Mouse (Mus musculus) liver, postnatal 0 days (tissue): Measurements from ENCODE around the gene Kirrel3. TPM values are rescaled to one million over a fixed set of nuclear protein-coding genes. Genes with fewer than 3 reads are reported as not detected.

Experiments used
- ATAC-seq: fragments of 200-750 bp; cut with Nextera tagmentation; 2 replicates; pipeline ENCODE4 v1.8.0; 2017; ENCODE audit warnings: mild to moderate bottlenecking, moderate library complexity
- DNase-seq: peaks from one replicate; pipeline ENCODE4 v3.0.0-alpha.2; 2016
- H3K27ac ChIP-seq: fragments of 300-500 bp; sonication (generic); 2 replicates; pipeline ENCODE4 v1.5.1; 2014; ENCODE audit warnings: antibody characterized with exemption, moderate library complexity, mild to moderate bottlenecking, low read depth
- H3K27me3 ChIP-seq: fragments of 300-500 bp; sonication (generic); 2 replicates; pipeline ENCODE4 v1.6.1; 2014; ENCODE audit warnings: low read length, control low read depth, mixed read lengths; ENCODE audit not compliant: insufficient read depth
- H3K36me3 ChIP-seq: fragments of 300-500 bp; sonication (generic); replicated peaks from 2 replicates; pipeline ENCODE4 v1.6.1; 2014; ENCODE audit warnings: mild to moderate bottlenecking, control low read depth, low read length, moderate library complexity, mixed read lengths; ENCODE audit not compliant: insufficient read depth
- H3K4me1 ChIP-seq: fragments of 300-500 bp; sonication (generic); 2 replicates; pipeline ENCODE4 v1.6.1; 2014; ENCODE audit warnings: antibody characterized with exemption, mild to moderate bottlenecking, control low read depth; ENCODE audit not compliant: insufficient read depth
- H3K4me2 ChIP-seq: fragments of 300-500 bp; sonication (generic); 2 replicates; pipeline ENCODE4 v1.6.1; 2014; ENCODE audit warnings: low read depth, mild to moderate bottlenecking, low read length, moderate library complexity, mixed read lengths
- H3K4me3 ChIP-seq: fragments of 300-500 bp; sonication (generic); 2 replicates; pipeline ENCODE4 v1.5.1; 2014; ENCODE audit warnings: low read depth, low read length
- H3K9ac ChIP-seq: fragments of 300-500 bp; sonication (generic); replicated peaks from 2 replicates; pipeline ENCODE4 v1.6.1; 2014; ENCODE audit warnings: mild to moderate bottlenecking, moderate library complexity
- H3K9me3 ChIP-seq: fragments of 300-500 bp; sonication (generic); 2 replicates; pipeline ENCODE4 v1.6.1; 2016; ENCODE audit warnings: mild to moderate bottlenecking, control low read depth, low read length, mixed read lengths
- CTCF ChIP-seq: sonication (generic); IDR thresholded peaks from 2 replicates; pipeline ENCODE4 v1.5.1; 2016; ENCODE audit warnings: antibody characterized with exemption, low read depth
- EP300 ChIP-seq: IDR thresholded peaks from 2 replicates; pipeline ENCODE4 v1.6.1; 2016; ENCODE audit warnings: antibody characterized with exemption, low read depth, mild to moderate bottlenecking
- WGBS: fragments of 180-500 bp; shearing (Covaris S2); extraction: QIAGEN DNeasy Blood & Tissue Kit; methylation state at CpG from one replicate; pipeline ENCODE4 v1.1.7; 2014; ENCODE audit not compliant: insufficient replicate concordance; 5-methylcytosine and 5-hydroxymethylcytosine counted together
- polyA plus RNA-seq: library from polyadenylated mRNA; unstranded; fragments of >200 nt; fragmentation: Nextera tagmentation; extraction: Ambion mirVana; gene quantifications from 2 replicates; pipeline ENCODE4 v1.2.1, GENCODE M21; 2015

Gene Kirrel3
- polyA plus RNA-seq, 1 experiment from 2014 or later: 0.07 TPM

DNA sequence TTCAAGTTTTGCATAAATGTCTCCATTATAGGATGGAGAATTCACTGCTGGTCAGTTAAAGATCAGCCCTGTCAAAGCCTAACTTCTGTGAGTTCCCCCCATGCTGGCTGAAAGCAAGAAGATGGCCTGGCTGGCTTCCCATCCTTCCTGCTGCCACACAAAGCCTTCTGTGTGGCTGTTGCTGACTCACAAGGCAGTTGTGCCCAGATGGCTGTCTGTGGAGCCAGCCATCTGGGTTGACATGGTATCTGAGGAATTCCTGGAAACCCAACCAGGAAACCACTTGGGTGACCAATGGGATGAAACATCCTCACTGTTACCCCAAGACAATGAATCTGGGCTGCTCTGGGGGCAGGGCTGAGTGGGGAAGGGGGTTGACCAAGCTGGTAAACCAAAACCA is 500.5 kb downstream of the Kirrel3 start:
- DNase-seq (no peak), ATAC-seq (no peak)
- H3K27ac ChIP-seq: no peak overlapping the region
- H3K9ac ChIP-seq: no peak overlapping the region
- no peak overlapping the region for H3K4me2 ChIP-seq
- no peaks in the 10 kb centered on the region for H3K9me3 ChIP-seq
- H3K36me3 ChIP-seq: no peaks in the 10 kb centered on the region
- no peak for TF ChIP-seq EP300
- no peak for TF ChIP-seq CTCF
- H3K4me3 ChIP-seq: no peak overlapping the region
- H3K4me1 ChIP-seq: no peaks in the 10 kb centered on the region
- no peaks in the 10 kb centered on the region for H3K27me3 ChIP-seq

DNA sequence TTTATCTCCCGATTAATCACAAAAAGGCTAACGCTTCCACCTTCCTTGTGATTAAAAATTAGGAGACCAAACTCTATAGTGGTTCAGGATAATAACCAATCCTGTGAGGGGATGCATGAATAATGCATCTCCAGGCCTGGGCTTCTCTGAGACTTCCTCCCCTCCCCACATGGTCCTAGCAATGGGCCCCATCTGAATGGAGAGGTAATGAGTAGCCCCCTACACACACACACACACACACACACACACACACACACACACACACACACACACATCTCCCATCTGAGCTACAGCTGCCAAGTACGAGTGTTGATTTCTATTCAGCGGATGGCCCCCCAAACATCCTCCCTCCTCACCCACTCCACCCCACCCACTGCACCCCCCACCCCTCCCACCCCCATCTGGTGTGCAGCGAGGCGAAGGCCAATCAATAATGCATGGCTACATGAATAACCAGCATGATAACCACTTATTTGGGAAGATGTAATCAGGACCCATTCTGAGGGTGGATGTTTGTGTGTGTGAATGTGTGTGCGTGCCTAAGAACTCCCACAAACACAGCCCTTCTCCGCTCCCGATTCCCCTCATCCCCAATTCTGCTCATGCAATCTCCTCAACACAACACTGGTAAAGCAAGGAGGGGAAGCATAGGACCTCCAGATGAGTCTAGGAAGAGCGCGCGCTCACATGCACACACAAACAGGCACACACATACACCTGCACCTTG is 501.9 kb downstream of the Kirrel3 start:
- Histone ChIP-seq H3K27me3 (no peaks in the 10 kb centered on the region), H3K9me3 (no peaks in the 10 kb centered on the region), H3K9ac (no peak overlapping the region), H3K27ac (no peak overlapping the region), H3K4me2 (no peak overlapping the region), H3K4me1 (no peaks in the 10 kb centered on the region), H3K4me3 (no peak overlapping the region), H3K36me3 (no peaks in the 10 kb centered on the region)
- WGBS: 75% methylated on average over 12 of the region's 12 CpGs
- TF ChIP-seq CTCF (no peak), EP300 (no peak)
- ATAC-seq: no peak
- DNase-seq: no peak

DNA sequence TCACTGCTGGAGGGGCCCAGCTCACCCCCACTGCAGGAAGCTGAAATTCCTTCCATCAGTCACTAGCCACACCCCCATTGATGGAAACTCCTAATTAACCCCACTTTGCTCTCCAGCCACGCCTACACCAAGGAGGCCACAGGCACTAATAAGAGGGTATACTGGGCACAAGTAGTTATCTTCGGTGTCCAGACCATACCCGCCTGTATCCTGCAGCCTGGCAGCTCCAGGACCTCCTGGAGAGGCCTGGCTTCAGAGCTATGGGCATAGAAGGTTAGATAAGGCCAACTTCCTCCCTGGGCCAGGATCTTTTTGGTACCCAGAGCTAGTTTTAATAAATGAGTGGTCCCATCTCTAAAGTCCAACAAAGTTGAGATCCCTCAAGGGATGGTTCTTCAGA is 503.0 kb downstream of the Kirrel3 start:
- no peak overlapping the region for H3K9ac ChIP-seq
- ATAC-seq: no peak
- 67% methylated on average over 3 of the region's 3 CpGs for WGBS
- TF ChIP-seq EP300 (no peak), CTCF (no peak)
- no peaks in the 10 kb centered on the region for H3K4me1 ChIP-seq
- H3K4me2 ChIP-seq: no peak overlapping the region
- no peaks in the 10 kb centered on the region for H3K36me3 ChIP-seq
- no peak overlapping the region for H3K27ac ChIP-seq
- H3K4me3 ChIP-seq: no peak overlapping the region
- no peak for DNase-seq
- no peaks in the 10 kb centered on the region for H3K9me3 ChIP-seq
- H3K27me3 ChIP-seq: no peaks in the 10 kb centered on the region

DNA sequence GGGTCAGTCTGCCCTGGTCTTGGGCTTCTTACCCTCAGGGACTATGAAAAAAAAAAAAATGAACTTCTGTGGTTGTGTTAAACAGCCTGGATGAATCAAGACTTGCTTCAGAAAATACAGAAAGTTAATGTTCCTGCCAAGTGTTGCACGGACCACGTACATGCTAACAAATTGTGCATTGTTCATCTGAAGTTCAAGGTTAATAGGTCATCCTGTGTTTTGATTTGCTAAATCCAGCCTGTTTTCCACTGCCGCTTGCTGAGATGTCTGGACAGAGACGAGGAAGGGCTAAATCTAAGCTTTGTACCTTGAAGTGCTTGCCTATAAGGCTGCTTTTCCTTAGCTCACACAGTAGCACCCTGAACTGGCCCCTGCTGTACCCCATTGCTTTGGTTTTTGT is 506.5 kb downstream of the Kirrel3 start:
- no peaks in the 10 kb centered on the region for H3K4me1 ChIP-seq

DNA sequence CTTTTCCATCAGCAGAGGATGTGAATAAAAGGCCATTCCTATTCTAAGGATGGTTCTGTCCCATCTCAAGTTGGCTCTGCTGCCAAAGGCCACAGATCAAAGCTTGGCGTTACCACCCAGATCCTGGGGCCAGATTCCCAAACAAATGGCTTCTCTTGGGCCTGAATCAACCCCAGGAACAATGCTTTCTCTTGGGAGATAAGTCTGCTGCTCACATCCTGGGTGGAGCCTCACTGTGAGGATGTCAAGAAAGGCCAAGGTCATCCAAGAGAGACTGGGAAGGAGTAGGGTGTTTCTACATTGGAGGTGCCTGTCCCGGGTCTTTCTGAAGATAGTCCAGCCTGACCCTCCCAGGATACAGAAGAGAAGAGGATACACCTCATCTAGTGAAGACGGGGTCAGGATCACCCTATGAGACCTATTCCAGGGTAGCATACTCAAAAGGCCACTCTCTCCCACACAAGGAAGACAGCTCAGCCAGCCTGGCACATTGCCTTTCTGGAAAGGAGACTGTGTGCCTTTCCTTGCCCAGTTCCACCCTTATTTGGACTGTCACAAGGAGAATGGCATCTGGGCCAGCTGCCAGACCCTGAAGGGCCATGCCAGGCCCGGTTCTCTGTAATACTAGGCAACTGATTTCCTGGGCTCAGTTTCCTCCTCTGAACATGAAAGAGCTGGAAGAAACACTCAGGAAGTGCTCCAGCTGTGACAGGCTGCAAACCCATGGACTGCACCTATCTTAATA is 507.9 kb downstream of the Kirrel3 start:
- H3K4me2 ChIP-seq: no peak overlapping the region

More for the DNA sequence above, 506.5 kb downstream of the Kirrel3 start:
- Histone ChIP-seq H3K27ac (no peak overlapping the region), H3K4me3 (no peak overlapping the region), H3K27me3 (no peaks in the 10 kb centered on the region), H3K9me3 (no peaks in the 10 kb centered on the region), H3K9ac (no peak overlapping the region), H3K4me2 (no peak overlapping the region), H3K36me3 (no peaks in the 10 kb centered on the region)
- 56% methylated on average over 4 of the region's 4 CpGs for WGBS
- no peak for TF ChIP-seq EP300
- no peak for ATAC-seq
- no peak for DNase-seq

DNA sequence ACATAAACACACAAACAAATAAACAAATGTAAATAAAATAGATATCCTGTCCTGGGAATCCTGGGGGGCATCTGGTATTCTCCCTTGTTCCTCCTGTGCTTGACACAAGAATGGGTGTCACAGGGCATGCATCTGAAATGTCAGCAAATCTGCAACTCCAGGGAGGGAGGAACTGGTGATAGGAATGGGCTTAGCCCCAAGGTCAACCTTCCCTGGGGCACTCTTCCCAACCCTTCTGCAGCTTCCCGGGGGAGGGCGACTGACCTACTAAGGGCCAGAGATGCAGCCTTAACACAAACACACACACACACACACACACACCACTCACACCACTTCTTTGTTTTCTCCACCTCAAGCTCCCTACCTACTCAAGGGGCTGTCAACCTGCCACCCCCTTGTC is 509.4 kb downstream of the Kirrel3 start:
- Histone ChIP-seq H3K9me3 (no peaks in the 10 kb centered on the region), H3K27ac (no peak overlapping the region), H3K4me3 (no peak overlapping the region), H3K4me2 (no peak overlapping the region), H3K9ac (no peak overlapping the region), H3K27me3 (no peaks in the 10 kb centered on the region), H3K4me1 (no peaks in the 10 kb centered on the region), H3K36me3 (no peaks in the 10 kb centered on the region)
- WGBS: 80% methylated on average over 2 of the region's 2 CpGs
- DNase-seq (no peak), ATAC-seq (no peak)
- TF ChIP-seq CTCF: no peak
- no peak for TF ChIP-seq EP300

More for the DNA sequence above, 507.9 kb downstream of the Kirrel3 start:
- no peaks in the 10 kb centered on the region for H3K36me3 ChIP-seq
- H3K27ac ChIP-seq: no peak overlapping the region
- ATAC-seq: no peak
- H3K27me3 ChIP-seq: no peaks in the 10 kb centered on the region
- DNase-seq: no peak
- H3K4me1 ChIP-seq: no peaks in the 10 kb centered on the region
- no peak for TF ChIP-seq EP300
- no peak for TF ChIP-seq CTCF
- no peak overlapping the region for H3K9ac ChIP-seq
- 46% methylated on average over 4 of the region's 4 CpGs for WGBS
- H3K4me3 ChIP-seq: no peak overlapping the region
- H3K9me3 ChIP-seq: no peaks in the 10 kb centered on the region
